Comparison of ENCODE assay signal across 9 mouse cellular contexts in genomic region chr10:80271186-80271843, GRCm38 (mm10). TPM values are rescaled to one million over a fixed set of nuclear protein-coding genes. Genes with fewer than 3 reads are reported as not detected.
DNase-seq lines count a peak whose midpoint lies in the region; ATAC-seq and TF ChIP-seq lines count a peak whose summit lies in the region.
"Had no signal": no experiment of that assay in that cellular context is flagged by ENCODE, and none has a peak within 500 bp of the region (broad histone marks: within the 10 kb centered on the region; RNA-seq: fewer than 3 reads in every experiment).

No protein-coding gene starts in this region.

- peaks cover 13% of the 10 kb centered on the region for H3K79me2 ChIP-seq in heart, adult 2 months (replicated peaks; ENCODE audit: control insufficient read depth, insufficient read depth, low read length)

- no peaks in the 10 kb centered on the region for H3K27me3 ChIP-seq in heart, adult 2 months (ENCODE audit: control insufficient read depth, insufficient read depth, low read length)
- H3K27me3 ChIP-seq in spleen, adult 2 months (ENCODE audit: control insufficient read depth, insufficient read depth, low read length), result no peaks in the 10 kb centered on the region
- H3K27me3 ChIP-seq in intestine, embryonic 16.5 days (replicated peaks; ENCODE audit: control insufficient read depth, insufficient read depth, low read length), result no peaks in the 10 kb centered on the region
- no peaks in the 10 kb centered on the region for H3K27me3 ChIP-seq in stomach, embryonic 15.5 days (replicated peaks)

- DNase-seq in heart, adult 2 months, result no peak
- no peak for DNase-seq in heart, postnatal 10 days
- no peak for DNase-seq in spleen, adult 2 months (ENCODE audit: low read depth in 1 of 2, low spot score in 2 of 2)
- DNase-seq in spleen, adult 18-20 months, result no peak
- DNase-seq in right cerebral cortex, postnatal 4 days, result no peak
- no peak for DNase-seq in right cerebral cortex, postnatal 25 days
- DNase-seq: right cerebral cortex, postnatal 14 days had no signal

- TF ChIP-seq POLR2A in heart, adult 2 months (IDR thresholded peaks at IDR 0.05; ENCODE audit: insufficient read depth, low read depth, low read length), result 0 out of 2 replicates have a peak, but pooled peaks have one; percentile 14
- no peak for TF ChIP-seq POLR2A in spleen, adult 2 months (IDR thresholded peaks at IDR 0.05; ENCODE audit: low read depth, low read length)

- H3K4me3 ChIP-seq in heart, adult 2 months, result no peak overlapping the region
- H3K4me3 ChIP-seq in spleen, adult 2 months (ENCODE audit: extremely low read depth, insufficient read depth, insufficient read length), result no peak overlapping the region
- no peak overlapping the region for H3K4me3 ChIP-seq in intestine, embryonic 16.5 days (ENCODE audit: low read length)
- no peak overlapping the region for H3K4me3 ChIP-seq in stomach, embryonic 15.5 days (replicated peaks)

- WGBS in heart, adult 2 months, result 55% methylated on average over 5 of the region's 5 CpGs
- WGBS in spleen, adult 2 months, result 20% methylated on average over 5 of the region's 5 CpGs
- 83% methylated on average over 5 of the region's 5 CpGs for WGBS in intestine, embryonic 16.5 days
- 81% methylated on average over 5 of the region's 5 CpGs for WGBS in stomach, embryonic 15.5 days

- TF ChIP-seq CTCF in heart, adult 2 months (IDR thresholded peaks at IDR 0.05), result no peak
- no peak for TF ChIP-seq CTCF in spleen, adult 2 months (IDR thresholded peaks at IDR 0.05; ENCODE audit: extremely low read depth, insufficient read depth, insufficient read length, insufficient replicate concordance)

- TF ChIP-seq EP300 in heart, adult 2 months (IDR thresholded peaks at IDR 0.05; ENCODE audit: insufficient read depth, low read depth, low read length), result no peak

- no peak overlapping the region; the same call in 1 of the 2 replicates for H3K27ac ChIP-seq in heart, adult 2 months
- peak overlapping the region; percentile 45 for H3K27ac ChIP-seq in spleen, adult 2 months (ENCODE audit: insufficient read depth, low read length)
- peak overlapping the region; percentile 83 for H3K27ac ChIP-seq in intestine, embryonic 16.5 days (ENCODE audit: low read length)
- 0 out of 2 replicates have a peak overlapping the region, but pooled peaks have one; percentile 27 for H3K27ac ChIP-seq in stomach, embryonic 15.5 days

- H3K4me1 ChIP-seq in heart, adult 2 months (ENCODE audit: control insufficient read depth, insufficient read depth, low read length), result peaks cover 29% of the 10 kb centered on the region
- H3K4me1 ChIP-seq in spleen, adult 2 months (ENCODE audit: control insufficient read depth, insufficient read depth, insufficient read length), result peaks cover 34% of the 10 kb centered on the region; the same call in 1 of the 2 replicates
- H3K4me1 ChIP-seq in intestine, embryonic 16.5 days (ENCODE audit: control insufficient read depth, insufficient read depth, low read length), result peaks cover 52% of the 10 kb centered on the region
- H3K4me1 ChIP-seq in stomach, embryonic 15.5 days, result peaks cover 52% of the 10 kb centered on the region

- no peaks in the 10 kb centered on the region for H3K9me3 ChIP-seq in intestine, embryonic 16.5 days (ENCODE audit: control insufficient read depth, low read length)
- H3K9me3 ChIP-seq in stomach, embryonic 15.5 days, result no peaks in the 10 kb centered on the region

- H3K36me3 ChIP-seq in heart, adult 2 months (ENCODE audit: control insufficient read depth, insufficient read depth, low read length), result peaks cover 6% of the 10 kb centered on the region
- H3K36me3 ChIP-seq in spleen, adult 2 months (ENCODE audit: control insufficient read depth, insufficient read depth, low read length), result peaks cover 12% of the 10 kb centered on the region; the same call in 1 of the 2 replicates
- H3K36me3 ChIP-seq in intestine, embryonic 16.5 days (ENCODE audit: control insufficient read depth, insufficient read depth, low read length), result peaks cover 9% of the 10 kb centered on the region
- H3K36me3 ChIP-seq in stomach, embryonic 15.5 days, result peaks cover 13% of the 10 kb centered on the region; the same call in 1 of the 2 replicates

- intact Hi-C loops in heart, adult 2 months (cut with DNase I), result no loop called here
- intact Hi-C loops in heart, postnatal 10 days (cut with DNase I), result no loop called here

- ATAC-seq in intestine, embryonic 16.5 days, result peak; percentile 21
- no peak for ATAC-seq in stomach, embryonic 15.5 days (ENCODE audit: insufficient read depth, low FRiP score, low read depth)

- H3K4me2 ChIP-seq in intestine, embryonic 16.5 days (ENCODE audit: low read depth, low read length), result peak overlapping the region; percentile 34
- peak overlapping the region; percentile 16; the same call in 1 of the 2 replicates for H3K4me2 ChIP-seq in stomach, embryonic 15.5 days

- peak overlapping the region; percentile 10; the same call in 1 of the 2 replicates for H3K9ac ChIP-seq in heart, adult 2 months (ENCODE audit: low read depth, low read length)
- H3K9ac ChIP-seq in intestine, embryonic 16.5 days (ENCODE audit: low read depth, low read length), result peak overlapping the region; percentile 65; the same call in 1 of the 2 replicates
- H3K9ac ChIP-seq in stomach, embryonic 15.5 days, result no peak overlapping the region

RNA-seq across cellular contexts. Expression of gene Dazap1, which starts 10.0 kb away (rescaled TPM):
- total RNA-seq in heart, adult 2 months (2021), result 10 to 100 TPM; 56.4 to 57.9 TPM
- polyA plus RNA-seq in heart, adult 2 months (2012; rRNA removed), result 37.6 and 41.0 TPM in 2 replicates
- 10 to 100 TPM; 86.4 to 95.4 TPM for total RNA-seq in heart, postnatal 10 days (2021)
- 66.8 and 74.5 TPM in 2 replicates for polyA plus RNA-seq in spleen, adult 2 months (2012; rRNA removed)
- 36.8 and 37.6 TPM in 2 replicates for polyA plus RNA-seq in intestine, embryonic 16.5 days (2015; fragmentation: Nextera tagmentation; extraction: Ambion mirVana)
- polyA plus RNA-seq in stomach, embryonic 15.5 days (2015; fragmentation: Nextera tagmentation; extraction: Ambion mirVana), result 62.4 and 66.4 TPM in 2 replicates

RNA-seq across cellular contexts. Expression of gene Gamt, which starts 10.5 kb away (rescaled TPM):
- 1 to 10 TPM; 8.3 to 8.4 TPM for total RNA-seq in heart, adult 2 months (2021)
- 8.0 and 11.0 TPM in 2 replicates for polyA plus RNA-seq in heart, adult 2 months (2012; rRNA removed)
- 10 to 100 TPM; 19.3 to 21.3 TPM for total RNA-seq in heart, postnatal 10 days (2021)
- polyA plus RNA-seq in spleen, adult 2 months (2012; rRNA removed), result 19.7 and 23.5 TPM in 2 replicates
- polyA plus RNA-seq in intestine, embryonic 16.5 days (2015; fragmentation: Nextera tagmentation; extraction: Ambion mirVana), result 91.0 and 106 TPM in 2 replicates
- polyA plus RNA-seq in stomach, embryonic 15.5 days (2015; fragmentation: Nextera tagmentation; extraction: Ambion mirVana), result 111 and 148 TPM in 2 replicates

RNA-seq across cellular contexts. Expression of gene Rps15, which starts 20.9 kb away (rescaled TPM):
- 100 to 1,000 TPM; 748 to 861 TPM for total RNA-seq in heart, adult 2 months (2021)
- polyA plus RNA-seq in heart, adult 2 months (2012; rRNA removed), result 880 and 1,041 TPM in 2 replicates
- 100 to 1,000 TPM; 859 to 871 TPM for total RNA-seq in heart, postnatal 10 days (2021)
- polyA plus RNA-seq in spleen, adult 2 months (2012; rRNA removed), result 2,107 and 2,204 TPM in 2 replicates
- polyA plus RNA-seq in intestine, embryonic 16.5 days (2015; fragmentation: Nextera tagmentation; extraction: Ambion mirVana), result 894 and 922 TPM in 2 replicates
- 904 and 948 TPM in 2 replicates for polyA plus RNA-seq in stomach, embryonic 15.5 days (2015; fragmentation: Nextera tagmentation; extraction: Ambion mirVana)

RNA-seq across cellular contexts. Expression of gene Ndufs7, which starts 22.4 kb away (rescaled TPM):
- total RNA-seq in heart, adult 2 months (2021), result 1,000 to 10,000 TPM in 1 of 2 experiments, 100 to 1,000 TPM in 1; 943 to 1,108 TPM
- polyA plus RNA-seq in heart, adult 2 months (2012; rRNA removed), result 1,263 and 1,990 TPM in 2 replicates
- 100 to 1,000 TPM; 609 to 639 TPM for total RNA-seq in heart, postnatal 10 days (2021)
- polyA plus RNA-seq in spleen, adult 2 months (2012; rRNA removed), result 314 and 402 TPM in 2 replicates
- polyA plus RNA-seq in intestine, embryonic 16.5 days (2015; fragmentation: Nextera tagmentation; extraction: Ambion mirVana), result 604 and 616 TPM in 2 replicates
- 326 and 364 TPM in 2 replicates for polyA plus RNA-seq in stomach, embryonic 15.5 days (2015; fragmentation: Nextera tagmentation; extraction: Ambion mirVana)

RNA-seq across cellular contexts. Expression of gene Apc2, which starts 24.5 kb away (rescaled TPM):
- total RNA-seq in heart, adult 2 months (2021), result 1 to 10 TPM; 2.3 to 2.6 TPM
- 2.4 and 2.7 TPM in 2 replicates for polyA plus RNA-seq in heart, adult 2 months (2012; rRNA removed)
- total RNA-seq in heart, postnatal 10 days (2021), result 1 to 10 TPM; 4.7 to 5.0 TPM
- 0.68 and 1.00 TPM in 2 replicates for polyA plus RNA-seq in spleen, adult 2 months (2012; rRNA removed)
- 2.4 and 3.1 TPM in 2 replicates for polyA plus RNA-seq in intestine, embryonic 16.5 days (2015; fragmentation: Nextera tagmentation; extraction: Ambion mirVana)
- 5.0 and 5.2 TPM in 2 replicates for polyA plus RNA-seq in stomach, embryonic 15.5 days (2015; fragmentation: Nextera tagmentation; extraction: Ambion mirVana)
